In genomic region chr2:31442480-31443160, GRCm38 (mm10) we compare ENCODE assay signal across 9 mouse cellular contexts. TPM values are rescaled to one million over a fixed set of nuclear protein-coding genes. Genes with fewer than 3 reads are reported as not detected.
A peak's percentile ranks its signal among the peaks of the same experiment; 100 is the strongest.
DNase-seq lines count a peak whose midpoint lies in the region; ATAC-seq and TF ChIP-seq lines count a peak whose summit lies in the region.
"Had no signal": no experiment of that assay in that cellular context is flagged by ENCODE, and none has a peak within 500 bp of the region (broad histone marks: within the 10 kb centered on the region; RNA-seq: fewer than 3 reads in every experiment).

No protein-coding gene starts in this region.

- H3K9me3 ChIP-seq in midbrain, postnatal 0 days (ENCODE audit: low read length): no peaks in the 10 kb centered on the region
- H3K9me3 ChIP-seq in midbrain, embryonic 15.5 days: no peaks in the 10 kb centered on the region
- no peaks in the 10 kb centered on the region for H3K9me3 ChIP-seq in embryonic facial prominence, embryonic 14.5 days (ENCODE audit: control insufficient read depth, low read length)
- no peaks in the 10 kb centered on the region for H3K9me3 ChIP-seq in intestine, embryonic 15.5 days
- no peaks in the 10 kb centered on the region for H3K9me3 ChIP-seq in forebrain, postnatal 0 days (ENCODE audit: low read length)
- H3K9me3 ChIP-seq: embryonic facial prominence, embryonic 12.5 days had no signal

- 62% methylated on average over 11 of the region's 11 CpGs for WGBS in midbrain, postnatal 0 days
- WGBS in midbrain, embryonic 15.5 days: 64% methylated on average over 11 of the region's 11 CpGs
- 37% methylated on average over 8 of the region's 11 CpGs for WGBS in embryonic facial prominence, embryonic 14.5 days
- 64% methylated on average over 11 of the region's 11 CpGs for WGBS in intestine, embryonic 15.5 days
- WGBS in forebrain, postnatal 0 days: 61% methylated on average over 11 of the region's 11 CpGs

- no peaks in the 10 kb centered on the region for H3K27me3 ChIP-seq in midbrain, postnatal 0 days (ENCODE audit: insufficient read depth, low read length)
- H3K27me3 ChIP-seq in midbrain, embryonic 15.5 days (replicated peaks): no peaks in the 10 kb centered on the region
- H3K27me3 ChIP-seq in embryonic facial prominence, embryonic 14.5 days (replicated peaks; ENCODE audit: control insufficient read depth, insufficient read depth, low read length): no peaks in the 10 kb centered on the region
- no peaks in the 10 kb centered on the region for H3K27me3 ChIP-seq in intestine, embryonic 15.5 days (replicated peaks)
- no peaks in the 10 kb centered on the region for H3K27me3 ChIP-seq in forebrain, postnatal 0 days (ENCODE audit: insufficient read depth, low read length)
- H3K27me3 ChIP-seq: embryonic facial prominence, embryonic 12.5 days had no signal

- H3K9ac ChIP-seq in midbrain, postnatal 0 days (replicated peaks; ENCODE audit: low read length, poor library complexity, severe bottlenecking): no peak overlapping the region
- H3K9ac ChIP-seq in midbrain, embryonic 15.5 days: no peak overlapping the region
- peak overlapping the region; percentile 16; the same call in 1 of the 2 replicates for H3K9ac ChIP-seq in embryonic facial prominence, embryonic 14.5 days (ENCODE audit: low read depth, low read length)
- H3K9ac ChIP-seq in intestine, embryonic 15.5 days: no peak overlapping the region
- H3K9ac ChIP-seq in forebrain, postnatal 0 days: no peak overlapping the region
- H3K9ac ChIP-seq: embryonic facial prominence, embryonic 12.5 days; lung, embryonic 14.5 days had no signal

- H3K4me2 ChIP-seq in midbrain, postnatal 0 days (ENCODE audit: low read depth, low read length, poor library complexity, severe bottlenecking): no peak overlapping the region
- no peak overlapping the region for H3K4me2 ChIP-seq in midbrain, embryonic 15.5 days
- H3K4me2 ChIP-seq in embryonic facial prominence, embryonic 14.5 days (ENCODE audit: low read depth, low read length): no peak overlapping the region
- H3K4me2 ChIP-seq in intestine, embryonic 15.5 days (replicated peaks): no peak overlapping the region
- no peak overlapping the region for H3K4me2 ChIP-seq in forebrain, postnatal 0 days (ENCODE audit: low read depth)
- H3K4me2 ChIP-seq: embryonic facial prominence, embryonic 12.5 days; lung, embryonic 14.5 days had no signal

- H3K4me3 ChIP-seq in midbrain, postnatal 0 days (ENCODE audit: low read depth, low read length): no peak overlapping the region
- no peak overlapping the region for H3K4me3 ChIP-seq in midbrain, embryonic 15.5 days
- H3K4me3 ChIP-seq in embryonic facial prominence, embryonic 14.5 days (ENCODE audit: low read depth, low read length): no peak overlapping the region
- H3K4me3 ChIP-seq in intestine, embryonic 15.5 days (replicated peaks): no peak overlapping the region
- H3K4me3 ChIP-seq in forebrain, postnatal 0 days (ENCODE audit: low read depth, low read length): no peak overlapping the region
- H3K4me3 ChIP-seq: embryonic facial prominence, embryonic 12.5 days had no signal

- peak; percentile 59 for DNase-seq in midbrain, postnatal 0 days (ENCODE audit: low spot score)
- peak; percentile 52 for DNase-seq in embryonic facial prominence, embryonic 14.5 days (ENCODE audit: low spot score)
- peak; percentile 35 for DNase-seq in right cerebral cortex, postnatal 25 days
- no peak for DNase-seq in forebrain, postnatal 0 days
- DNase-seq in thymus, postnatal 25 days: no peak
- DNase-seq: lung, embryonic 14.5 days had no signal

- no peak for TF ChIP-seq CTCF in midbrain, postnatal 0 days (IDR thresholded peaks at IDR 0.05)
- TF ChIP-seq CTCF in forebrain, postnatal 0 days (IDR thresholded peaks at IDR 0.05; ENCODE audit: low read depth): no peak

- no peak overlapping the region for H3K27ac ChIP-seq in midbrain, postnatal 0 days (ENCODE audit: low read depth, low read length)
- no peak overlapping the region for H3K27ac ChIP-seq in midbrain, embryonic 15.5 days
- H3K27ac ChIP-seq in embryonic facial prominence, embryonic 14.5 days (replicated peaks; ENCODE audit: low read depth, low read length): no peak overlapping the region
- H3K27ac ChIP-seq in intestine, embryonic 15.5 days: 0 out of 2 replicates have a peak overlapping the region, but pooled peaks have one; percentile 9
- H3K27ac ChIP-seq in forebrain, postnatal 0 days (ENCODE audit: low read depth, low read length): no peak overlapping the region
- H3K27ac ChIP-seq: embryonic facial prominence, embryonic 12.5 days had no signal

- no peak for ATAC-seq in midbrain, postnatal 0 days (ENCODE audit: low FRiP score)
- ATAC-seq in midbrain, embryonic 15.5 days (replicated peaks): no peak
- peak; percentile 63 for ATAC-seq in embryonic facial prominence, embryonic 14.5 days (ENCODE audit: low read depth)
- ATAC-seq in intestine, embryonic 15.5 days: peak; percentile 81
- ATAC-seq in forebrain, postnatal 0 days: no peak

- no peaks in the 10 kb centered on the region for H3K36me3 ChIP-seq in midbrain, postnatal 0 days (ENCODE audit: insufficient read depth, low read length)
- no peaks in the 10 kb centered on the region for H3K36me3 ChIP-seq in midbrain, embryonic 15.5 days (replicated peaks)
- H3K36me3 ChIP-seq in embryonic facial prominence, embryonic 14.5 days (ENCODE audit: control insufficient read depth, insufficient read depth, low read length): no peaks in the 10 kb centered on the region
- no peaks in the 10 kb centered on the region for H3K36me3 ChIP-seq in intestine, embryonic 15.5 days
- no peaks in the 10 kb centered on the region for H3K36me3 ChIP-seq in forebrain, postnatal 0 days (ENCODE audit: insufficient read depth)
- H3K36me3 ChIP-seq: embryonic facial prominence, embryonic 12.5 days had no signal

- H3K4me1 ChIP-seq in midbrain, postnatal 0 days (ENCODE audit: insufficient read depth, low read length): no peaks in the 10 kb centered on the region
- no peaks in the 10 kb centered on the region; the same call in 1 of the 2 replicates for H3K4me1 ChIP-seq in midbrain, embryonic 15.5 days
- H3K4me1 ChIP-seq in embryonic facial prominence, embryonic 14.5 days (ENCODE audit: control insufficient read depth, insufficient read depth, low read length): 0 out of 2 replicates have a peak, but pooled peaks cover 8% of the 10 kb centered on the region
- H3K4me1 ChIP-seq in intestine, embryonic 15.5 days (replicated peaks): 0 out of 2 replicates have a peak, but pooled peaks cover 5% of the 10 kb centered on the region
- H3K4me1 ChIP-seq in forebrain, postnatal 0 days (ENCODE audit: insufficient read depth): no peaks in the 10 kb centered on the region

RNA-seq across cellular contexts. Expression of gene Ass1, which starts 27.4 kb away (rescaled TPM):
- 17.4 and 24.9 TPM in 2 replicates for total RNA-seq in midbrain, postnatal 0 days (2014; rRNA removed)
- polyA plus RNA-seq in midbrain, postnatal 0 days (2015; fragmentation: Nextera tagmentation; extraction: Ambion mirVana): 26.4 and 30.3 TPM in 2 replicates
- 7.6 and 9.4 TPM in 2 replicates for polyA plus RNA-seq in midbrain, embryonic 15.5 days (2015; fragmentation: Nextera tagmentation; extraction: Ambion mirVana)
- polyA plus RNA-seq in embryonic facial prominence, embryonic 14.5 days (2014; fragmentation: Nextera tagmentation; extraction: Ambion mirVana): 24.1 and 25.4 TPM in 2 replicates
- 176 and 244 TPM in 2 replicates for polyA plus RNA-seq in intestine, embryonic 15.5 days (2015; fragmentation: Nextera tagmentation; extraction: Ambion mirVana)
- total RNA-seq in forebrain, postnatal 0 days (2014; rRNA removed): 16.2 and 18.0 TPM in 2 replicates
- 11.8 and 17.9 TPM in 2 replicates for polyA plus RNA-seq in forebrain, postnatal 0 days (2015; fragmentation: Nextera tagmentation; extraction: Ambion mirVana)

Comparison
In these comparisons a context has a peak if more than half of its experiments do, and no peak if none do; other contexts are left out.
1. ATAC-seq: peak in embryonic facial prominence, embryonic 14.5 days (single experiment) and intestine, embryonic 15.5 days (single experiment); none in midbrain, postnatal 0 days (single experiment), midbrain, embryonic 15.5 days (single experiment) and forebrain, postnatal 0 days (single experiment).
2. DNase-seq: peak in midbrain, postnatal 0 days (single experiment), embryonic facial prominence, embryonic 14.5 days (single experiment) and right cerebral cortex, postnatal 25 days (single experiment); none in forebrain, postnatal 0 days (single experiment) and thymus, postnatal 25 days (single experiment).